Mouse (Mus musculus) brain, embryonic 14.5 days (tissue): ENCODE measurements around the gene Hsdl1.

Experiments
- CTCF ChIP-seq: fragments of 200-500 bp; IDR thresholded peaks from 2 replicates; pipeline ENCODE4 v1.5.1; 2012; ENCODE audit warnings: inconsistent platforms, mild to moderate bottlenecking, moderate library complexity, borderline replicate concordance; ENCODE audit not compliant: insufficient read depth, insufficient read length; ENCODE audit errors: extremely low read depth
- POLR2A ChIP-seq: fragments of 200-500 bp; IDR thresholded peaks from 2 replicates; pipeline ENCODE4 v1.6.1; 2012; ENCODE audit warnings: mild to moderate bottlenecking, inconsistent platforms, borderline replicate concordance; ENCODE audit not compliant: poor library complexity, insufficient read depth, insufficient read length, severe bottlenecking; ENCODE audit errors: extremely low read depth

GRCm38 (mm10) chr8:119571135-119571534 is 3.8 kb downstream of the Hsdl1 start:
- TF ChIP-seq CTCF (no peak), POLR2A (no peak)
